Mouse (Mus musculus) heart, embryonic 11.5 days (tissue): Measurements from ENCODE around the gene Klf12. TPM values are rescaled to one million over a fixed set of nuclear protein-coding genes. Genes with fewer than 3 reads are reported as not detected.
A peak's percentile ranks its signal among the peaks of the same experiment; 100 is the strongest.

Experiments used
- ATAC-seq: fragments of 200-750 bp; cut with Nextera tagmentation; replicated peaks from 2 replicates; pipeline ENCODE4 v1.8.0; 2017; ENCODE audit warnings: moderate library complexity; ENCODE audit not compliant: insufficient number of reproducible peaks, low FRiP score, low TSS enrichment
- H3K27ac ChIP-seq: fragments of 300-500 bp; sonication (generic); 2 replicates; pipeline ENCODE4 v1.5.1; 2014; ENCODE audit warnings: mild to moderate bottlenecking, low read depth, low read length
- H3K27me3 ChIP-seq: fragments of 300-500 bp; sonication (generic); 2 replicates; pipeline ENCODE4 v1.6.1; 2014; ENCODE audit warnings: mild to moderate bottlenecking, low read length, mixed read lengths; ENCODE audit not compliant: control insufficient read depth, insufficient read depth
- H3K36me3 ChIP-seq: fragments of 300-500 bp; sonication (generic); 2 replicates; pipeline ENCODE4 v1.6.1; 2014; ENCODE audit warnings: mild to moderate bottlenecking, low read length, moderate library complexity, mixed read lengths; ENCODE audit not compliant: control insufficient read depth, insufficient read depth
- H3K4me1 ChIP-seq: fragments of 300-500 bp; sonication (generic); 2 replicates; pipeline ENCODE4 v1.6.1; 2014; ENCODE audit warnings: low read length; ENCODE audit not compliant: control insufficient read depth, insufficient read depth
- H3K4me2 ChIP-seq: fragments of 300-500 bp; sonication (generic); 2 replicates; pipeline ENCODE4 v1.6.1; 2014; ENCODE audit warnings: mild to moderate bottlenecking, moderate library complexity
- H3K4me3 ChIP-seq: fragments of 300-500 bp; sonication (generic); 2 replicates; pipeline ENCODE4 v1.5.1; 2014; ENCODE audit warnings: low read depth, low read length
- H3K9ac ChIP-seq: fragments of 300-500 bp; sonication (generic); 2 replicates; pipeline ENCODE4 v1.6.1; 2014; ENCODE audit warnings: mild to moderate bottlenecking, low read depth, low read length, moderate library complexity
- H3K9me3 ChIP-seq: fragments of 300-500 bp; sonication (generic); replicated peaks from 2 replicates; pipeline ENCODE4 v1.6.1; 2016; ENCODE audit warnings: low read length; ENCODE audit not compliant: control insufficient read depth
- WGBS: fragments of 180-500 bp; shearing (Covaris S2); extraction: QIAGEN DNeasy Blood & Tissue Kit; methylation state at CpG from one replicate; pipeline ENCODE4 v1.1.7; 2014; ENCODE audit not compliant: insufficient replicate concordance; 5-methylcytosine and 5-hydroxymethylcytosine counted together
- polyA plus RNA-seq: library from polyadenylated mRNA; unstranded; fragments of >200 nt; fragmentation: Nextera tagmentation; extraction: Ambion mirVana; gene quantifications from 2 replicates; pipeline ENCODE4 v1.2.1, GENCODE M21; 2014

Klf12 gene
- polyA plus RNA-seq, result 5.8 and 7.3 TPM in 2 replicates

GRCm38 (mm10) chr14:100284119-100284860, at the start of gene Klf12:
Klf12 (minus strand) TSS chr14:100284679.
- no peaks in the 10 kb centered on the region for H3K36me3 ChIP-seq
- H3K4me3 ChIP-seq, result peak within 1 kb of the TSS; percentile 65
- peak within 1 kb of the TSS; percentile 97 for H3K4me2 ChIP-seq
- peak within 1 kb of the TSS; percentile 73 for H3K9ac ChIP-seq
- H3K4me1 ChIP-seq, result no peaks in the 10 kb centered on the region; the same call in 1 of the 2 replicates
- H3K9me3 ChIP-seq, result no peaks in the 10 kb centered on the region
- H3K27me3 ChIP-seq, result no peaks in the 10 kb centered on the region
- peak within 1 kb of the TSS; percentile 75 for H3K27ac ChIP-seq
- ATAC-seq, result peak; percentile 69
- WGBS, result under 1% methylated on average over 33 of the region's 40 CpGs

GRCm38 (mm10) chr14:100333369-100333768, 48.9 kb upstream of the Klf12 start:
- 57% methylated on average over 2 of the region's 2 CpGs for WGBS
- H3K9me3 ChIP-seq, result no peaks in the 10 kb centered on the region
- H3K4me3 ChIP-seq, result no peak overlapping the region

GRCm38 (mm10) chr14:100328602-100329276, 44.3 kb upstream of the Klf12 start:
- Histone ChIP-seq H3K9ac (no peak overlapping the region), H3K27me3 (no peaks in the 10 kb centered on the region), H3K4me3 (no peak overlapping the region), H3K4me1 (no peaks in the 10 kb centered on the region), H3K36me3 (no peaks in the 10 kb centered on the region), H3K4me2 (no peak overlapping the region), H3K9me3 (no peaks in the 10 kb centered on the region), H3K27ac (no peak overlapping the region)
- ATAC-seq, result no peak
- 68% methylated on average over 6 of the region's 6 CpGs for WGBS

More at GRCm38 (mm10) chr14:100333369-100333768, 48.9 kb upstream of the Klf12 start:
- Histone ChIP-seq H3K4me2 (no peak overlapping the region), H3K27ac (no peak overlapping the region), H3K4me1 (no peaks in the 10 kb centered on the region), H3K36me3 (no peaks in the 10 kb centered on the region), H3K27me3 (no peaks in the 10 kb centered on the region), H3K9ac (no peak overlapping the region)
- ATAC-seq, result no peak

GRCm38 (mm10) chr14:100324303-100324702, 39.8 kb upstream of the Klf12 start:
- no peak overlapping the region for H3K4me3 ChIP-seq
- no peaks in the 10 kb centered on the region for H3K4me1 ChIP-seq
- H3K9ac ChIP-seq, result no peak overlapping the region
- H3K27me3 ChIP-seq, result no peaks in the 10 kb centered on the region
- no peak overlapping the region for H3K27ac ChIP-seq
- no peak for ATAC-seq
- H3K4me2 ChIP-seq, result no peak overlapping the region
- H3K36me3 ChIP-seq, result no peaks in the 10 kb centered on the region
- no peaks in the 10 kb centered on the region for H3K9me3 ChIP-seq
- 72% methylated on average over 7 of the region's 7 CpGs for WGBS

GRCm38 (mm10) chr14:100322012-100322411, 37.5 kb upstream of the Klf12 start:
- no peak for ATAC-seq
- Histone ChIP-seq H3K27me3 (no peaks in the 10 kb centered on the region), H3K27ac (no peak overlapping the region), H3K9me3 (no peaks in the 10 kb centered on the region), H3K36me3 (no peaks in the 10 kb centered on the region), H3K4me3 (no peak overlapping the region), H3K4me2 (no peak overlapping the region), H3K4me1 (no peaks in the 10 kb centered on the region), H3K9ac (no peak overlapping the region)
- WGBS, result 78% methylated on average over 6 of the region's 6 CpGs

GRCm38 (mm10) chr14:100316780-100317179, 32.3 kb upstream of the Klf12 start:
- WGBS, result 63% methylated on average over 4 of the region's 4 CpGs
- H3K4me1 ChIP-seq, result no peaks in the 10 kb centered on the region
- ATAC-seq, result no peak
- H3K36me3 ChIP-seq, result no peaks in the 10 kb centered on the region
- H3K4me2 ChIP-seq, result no peak overlapping the region
- no peak overlapping the region for H3K27ac ChIP-seq
- H3K4me3 ChIP-seq, result no peak overlapping the region
- H3K27me3 ChIP-seq, result no peaks in the 10 kb centered on the region
- no peaks in the 10 kb centered on the region for H3K9me3 ChIP-seq
- H3K9ac ChIP-seq, result no peak overlapping the region

- Histone ChIP-seq H3K36me3 (no peaks in the 10 kb centered on the region), H3K4me2 (no peak overlapping the region), H3K27ac (no peak overlapping the region), H3K27me3 (no peaks in the 10 kb centered on the region), H3K9ac (no peak overlapping the region), H3K4me1 (no peaks in the 10 kb centered on the region), H3K4me3 (no peak overlapping the region), H3K9me3 (no peaks in the 10 kb centered on the region)
- 77% methylated on average over 4 of the region's 4 CpGs for WGBS
- ATAC-seq, result no peak
Observed at GRCm38 (mm10) chr14:100314099-100314498, 29.6 kb upstream of the Klf12 start.

- H3K36me3 ChIP-seq, result no peaks in the 10 kb centered on the region
- H3K4me1 ChIP-seq, result no peaks in the 10 kb centered on the region
- H3K9ac ChIP-seq, result no peak overlapping the region
- ATAC-seq, result no peak
- H3K4me2 ChIP-seq, result no peak overlapping the region
- H3K27ac ChIP-seq, result no peak overlapping the region
- no peak overlapping the region for H3K4me3 ChIP-seq
- H3K27me3 ChIP-seq, result no peaks in the 10 kb centered on the region
- 67% methylated on average over 1 of the region's 1 CpGs for WGBS
- H3K9me3 ChIP-seq, result no peaks in the 10 kb centered on the region
Observed at GRCm38 (mm10) chr14:100300905-100301304, 16.4 kb upstream of the Klf12 start.
